Mouse (Mus musculus) myocyte (in vitro differentiated cells): ENCODE results near the gene Mvb12b. TPM values are rescaled to one million over a fixed set of nuclear protein-coding genes. Genes with fewer than 3 reads are reported as not detected.

Experiments used
- H3K27me3 ChIP-seq: one replicate; pipeline ENCODE4 v1.6.1; 2011; ENCODE audit not compliant: control insufficient read depth, insufficient read depth, insufficient read length
- H3K36me3 ChIP-seq: one replicate; pipeline ENCODE4 v1.6.1; 2011; ENCODE audit not compliant: control insufficient read depth, insufficient read depth
- H3K4me2 ChIP-seq: one replicate; pipeline ENCODE4 v1.6.1; 2011; ENCODE audit warnings: low read depth, control low read depth
- H3K4me3 ChIP-seq: one replicate; pipeline ENCODE4 v1.5.1; 2011; ENCODE audit warnings: mild to moderate bottlenecking, control low read depth, moderate library complexity
- H3K79me2 ChIP-seq: one replicate; pipeline ENCODE4 v1.6.1; 2011; ENCODE audit not compliant: control insufficient read depth, insufficient read depth
- H3ac ChIP-seq: one replicate; pipeline ENCODE4 v1.6.1; 2011; ENCODE audit not compliant: control insufficient read depth, insufficient read length
- CEBPB ChIP-seq: IDR thresholded peaks from 2 replicates; pipeline ENCODE4 v1.6.1; 2011; ENCODE audit warnings: mild to moderate bottlenecking, moderate library complexity; ENCODE audit not compliant: poor library complexity, insufficient read depth, severe bottlenecking
- E2F4 ChIP-seq: IDR thresholded peaks from one replicate; pipeline ENCODE4 v1.6.1; 2011; ENCODE audit warnings: mild to moderate bottlenecking, control low read depth, moderate library complexity; ENCODE audit not compliant: insufficient read depth
- MAX ChIP-seq: IDR thresholded peaks from one replicate; pipeline ENCODE4 v1.6.1; 2011; ENCODE audit warnings: low read depth, mild to moderate bottlenecking, control low read depth
- MYOD1 ChIP-seq, 3 experiments: IDR thresholded peaks; one replicate each; pipeline ENCODE4 v1.6.1; 2011; ENCODE audit warnings: control low read depth in 2 of 3, low read depth in 2 of 3, mild to moderate bottlenecking in 2 of 3, moderate library complexity in 1 of 3; ENCODE audit not compliant: insufficient read length in 2 of 3, control insufficient read depth in 1 of 3
- MYOG ChIP-seq, 3 experiments: IDR thresholded peaks; one replicate each; pipeline ENCODE4 v1.6.1; 2011; ENCODE audit warnings: control low read depth in 2 of 3, low read depth in 2 of 3, mild to moderate bottlenecking in 2 of 3; ENCODE audit not compliant: insufficient read length in 2 of 3, control insufficient read depth in 1 of 3, insufficient read depth in 1 of 3
- POLR2A ChIP-seq: IDR thresholded peaks from one replicate; pipeline ENCODE4 v1.6.1; 2011; ENCODE audit warnings: low read depth, mild to moderate bottlenecking, control low read depth, moderate library complexity; ENCODE audit not compliant: insufficient read length
- POLR2AphosphoS2 ChIP-seq: IDR thresholded peaks from one replicate; pipeline ENCODE4 v1.6.1; 2011; ENCODE audit warnings: low read depth, control low read depth; ENCODE audit not compliant: insufficient read length
- REST ChIP-seq: IDR thresholded peaks from one replicate; pipeline ENCODE4 v1.6.1; 2011; ENCODE audit warnings: mild to moderate bottlenecking, control low read depth, moderate library complexity; ENCODE audit not compliant: insufficient read depth, insufficient read length
- SRF ChIP-seq: IDR thresholded peaks from one replicate; pipeline ENCODE4 v1.6.1; 2011; ENCODE audit warnings: low read depth; ENCODE audit not compliant: control insufficient read depth, insufficient read length
- TCF12 ChIP-seq: IDR thresholded peaks from one replicate; pipeline ENCODE4 v1.6.1; 2011; ENCODE audit warnings: mild to moderate bottlenecking, control low read depth; ENCODE audit not compliant: poor library complexity, insufficient read depth, severe bottlenecking
- TCF3 ChIP-seq: IDR thresholded peaks from one replicate; pipeline ENCODE4 v1.6.1; 2011; ENCODE audit warnings: low read depth, control low read depth; ENCODE audit not compliant: insufficient read length
- USF1 ChIP-seq: IDR thresholded peaks from one replicate; pipeline ENCODE4 v1.6.1; 2011; ENCODE audit warnings: low read depth, mild to moderate bottlenecking, control low read depth, moderate library complexity
- polyA plus RNA-seq: library from polyadenylated mRNA; unstranded; fragments of >200 nt; fragmentation: generic; extraction: Trizol; gene quantifications from one replicate; pipeline ENCODE4 v1.2.1, GENCODE M21; 2012; ENCODE audit warnings: missing spikeins

The Mvb12b gene
- polyA plus RNA-seq, 1 experiment = 14.5 TPM

DNA sequence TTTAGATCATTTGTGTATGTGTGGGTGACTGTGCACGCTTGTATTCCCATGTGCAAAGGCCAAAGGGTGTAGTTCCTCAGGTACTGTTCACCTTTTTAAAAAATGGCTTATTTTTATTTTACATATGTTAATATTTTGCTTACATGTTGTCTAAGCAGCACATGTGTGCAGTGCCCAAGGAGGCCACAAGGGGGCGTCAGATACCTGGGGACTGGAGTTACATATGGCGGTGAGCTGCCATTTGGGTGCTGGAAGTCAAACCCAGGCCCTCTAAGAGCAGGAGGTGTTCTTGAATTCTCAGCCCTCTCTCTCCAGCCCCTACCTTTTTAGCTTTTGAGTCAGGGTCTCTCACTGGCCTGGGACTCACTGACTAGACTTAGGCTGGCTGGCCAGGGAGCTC lies 188.8 kb downstream of the Mvb12b start:
- Histone ChIP-seq H3K4me3 (no peak overlapping the region), H3K4me2 (no peak overlapping the region), H3K27me3 (peaks cover 42% of the 10 kb centered on the region), H3K79me2 (no peaks in the 10 kb centered on the region), H3ac (no peak overlapping the region), H3K36me3 (no peaks in the 10 kb centered on the region)
- TF ChIP-seq TCF12 = no peak
- TF ChIP-seq MYOG (IDR thresholded peaks at IDR 0.05; ENCODE audit: control insufficient read depth in 1 of 3, insufficient read depth in 1 of 3, insufficient read length in 2 of 3, low read depth in 2 of 3) = no peak
- no peak for TF ChIP-seq POLR2A
- no peak for TF ChIP-seq TCF3
- no peak for TF ChIP-seq POLR2AphosphoS2
- no peak for TF ChIP-seq SRF
- no peak for TF ChIP-seq CEBPB
- no peak for TF ChIP-seq MYOD1 (IDR thresholded peaks at IDR 0.05; ENCODE audit: control insufficient read depth in 1 of 3, insufficient read length in 2 of 3, low read depth in 2 of 3)
- no peak for TF ChIP-seq REST
- TF ChIP-seq USF1 = no peak
- no peak for TF ChIP-seq E2F4
- TF ChIP-seq MAX = no peak

- no peaks in the 10 kb centered on the region for H3K36me3 ChIP-seq
- H3K4me3 ChIP-seq = no peak overlapping the region
- no peak overlapping the region for H3ac ChIP-seq
- no peaks in the 10 kb centered on the region for H3K79me2 ChIP-seq
- no peak for TF ChIP-seq POLR2AphosphoS2
- no peak for TF ChIP-seq CEBPB
- TF ChIP-seq TCF12 = no peak
- TF ChIP-seq E2F4 = no peak
- no peak for TF ChIP-seq SRF
- no peak for TF ChIP-seq MYOG (IDR thresholded peaks at IDR 0.05; ENCODE audit: control insufficient read depth in 1 of 3, insufficient read depth in 1 of 3, insufficient read length in 2 of 3, low read depth in 2 of 3)
- H3K4me2 ChIP-seq = no peak overlapping the region
- H3K27me3 ChIP-seq = peaks cover 21% of the 10 kb centered on the region
Measured at GRCm38 (mm10) chr2:33696428-33696827, 191.3 kb downstream of the Mvb12b start.

DNA sequence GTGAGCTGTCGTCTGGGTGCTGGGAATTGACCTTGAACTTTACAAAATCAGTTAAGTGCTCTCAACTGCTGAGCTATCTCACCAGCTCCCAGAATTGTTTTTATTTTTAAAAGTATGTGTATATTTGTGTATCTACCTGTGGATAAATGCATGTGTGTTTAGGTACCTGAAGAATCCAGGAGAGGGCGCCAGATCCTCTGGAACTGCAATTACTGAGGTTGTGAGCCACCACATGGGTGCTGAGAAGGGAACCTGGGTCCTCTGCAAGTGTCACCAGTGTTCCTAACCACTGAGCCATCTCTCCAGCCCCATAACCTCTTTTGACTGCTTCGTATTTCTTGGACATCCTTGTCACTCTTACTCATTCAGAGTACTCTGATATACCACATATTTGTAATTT lies 193.8 kb downstream of the Mvb12b start:
- Histone ChIP-seq H3K4me3 (no peak overlapping the region), H3K79me2 (no peaks in the 10 kb centered on the region), H3K27me3 (peaks cover 12% of the 10 kb centered on the region), H3K4me2 (no peak overlapping the region), H3ac (no peak overlapping the region), H3K36me3 (no peaks in the 10 kb centered on the region)
- TF ChIP-seq POLR2A (no peak), E2F4 (no peak), TCF3 (no peak), CEBPB (no peak), USF1 (no peak), REST (no peak), MYOD1 (IDR thresholded peaks at IDR 0.05; ENCODE audit: control insufficient read depth in 1 of 3, insufficient read length in 2 of 3, low read depth in 2 of 3) (no peak), SRF (no peak), POLR2AphosphoS2 (no peak), MYOG (IDR thresholded peaks at IDR 0.05; ENCODE audit: control insufficient read depth in 1 of 3, insufficient read depth in 1 of 3, insufficient read length in 2 of 3, low read depth in 2 of 3) (no peak), TCF12 (no peak), MAX (no peak)

DNA sequence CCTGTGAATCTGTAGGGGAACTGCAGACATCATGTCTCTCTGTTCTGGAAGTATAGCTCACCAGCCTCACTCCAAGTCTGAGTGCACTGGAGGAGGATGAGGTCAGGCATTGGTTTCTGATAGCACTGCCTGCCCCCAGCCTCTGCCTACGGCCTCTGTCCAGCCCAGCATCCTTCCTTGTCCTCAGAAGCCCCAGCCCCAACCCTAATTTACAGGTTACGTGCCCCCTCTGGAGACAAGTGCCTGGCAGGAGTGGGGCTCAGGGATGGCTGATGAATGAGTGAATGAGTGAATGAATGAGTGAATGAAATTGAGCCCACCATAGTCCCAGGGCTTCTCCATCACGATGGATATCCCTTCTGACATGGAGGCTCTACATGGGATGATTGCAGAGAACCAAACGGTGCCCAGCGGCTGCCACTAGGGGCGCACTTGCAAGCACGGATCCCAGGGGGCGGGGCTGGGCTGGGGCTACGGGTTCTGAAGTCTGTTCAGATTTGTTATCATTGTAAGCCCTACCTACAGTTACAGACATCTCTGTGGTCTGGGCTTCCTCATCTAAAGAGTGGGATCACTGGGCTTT lies 197.8 kb downstream of the Mvb12b start:
- TF ChIP-seq REST (no peak), CEBPB (no peak), TCF3 (no peak), E2F4 (no peak), POLR2AphosphoS2 (no peak), MAX (no peak), MYOD1 (IDR thresholded peaks at IDR 0.05; ENCODE audit: control insufficient read depth in 1 of 3, insufficient read length in 2 of 3, low read depth in 2 of 3) (no peak), USF1 (no peak), TCF12 (no peak), MYOG (IDR thresholded peaks at IDR 0.05; ENCODE audit: control insufficient read depth in 1 of 3, insufficient read depth in 1 of 3, insufficient read length in 2 of 3, low read depth in 2 of 3) (no peak), SRF (no peak), POLR2A (no peak)
- Histone ChIP-seq H3K27me3 (peaks cover 15% of the 10 kb centered on the region), H3K4me2 (no peak overlapping the region), H3K36me3 (no peaks in the 10 kb centered on the region), H3ac (no peak overlapping the region), H3K4me3 (no peak overlapping the region), H3K79me2 (no peaks in the 10 kb centered on the region)
